Mouse (Mus musculus) midbrain, postnatal 0 days (tissue): ENCODE results near the gene Rrm1. TPM values are rescaled to one million over a fixed set of nuclear protein-coding genes. Genes with fewer than 3 reads are reported as not detected.
"Not testable (repeated sequence)": the region's sequence is repeated elsewhere in the genome, so short reads cannot be mapped to it uniquely, and the experiment has no call there.

Experiments
- ATAC-seq: fragments of 200-750 bp; cut with Nextera tagmentation; 2 replicates; pipeline ENCODE4 v1.8.0; 2017; ENCODE audit warnings: moderate number of reproducible peaks, mild to moderate bottlenecking, moderate TSS enrichment, moderate library complexity; ENCODE audit not compliant: low FRiP score
- DNase-seq: peaks from one replicate; pipeline ENCODE4 v3.0.0-alpha.2; 2015; ENCODE audit warnings: low spot score
- H3K27ac ChIP-seq: fragments of 300-500 bp; sonication (generic); 2 replicates; pipeline ENCODE4 v1.5.1; 2014; ENCODE audit warnings: low read depth, mild to moderate bottlenecking, low read length, mixed read lengths
- H3K27me3 ChIP-seq: fragments of 300-500 bp; sonication (generic); 2 replicates; pipeline ENCODE4 v1.6.1; 2014; ENCODE audit warnings: low read length, control low read depth, mixed read lengths; ENCODE audit not compliant: insufficient read depth
- H3K36me3 ChIP-seq: fragments of 300-500 bp; sonication (generic); 2 replicates; pipeline ENCODE4 v1.6.1; 2014; ENCODE audit warnings: low read length, control low read depth, mixed read lengths; ENCODE audit not compliant: insufficient read depth
- H3K4me1 ChIP-seq: fragments of 300-500 bp; sonication (generic); 2 replicates; pipeline ENCODE4 v1.6.1; 2014; ENCODE audit warnings: mild to moderate bottlenecking, control low read depth, antibody characterized with exemption, low read length, mixed read lengths; ENCODE audit not compliant: insufficient read depth
- H3K4me2 ChIP-seq: fragments of 300-500 bp; sonication (generic); 2 replicates; pipeline ENCODE4 v1.6.1; 2014; ENCODE audit warnings: low read depth, mild to moderate bottlenecking, low read length, mixed read lengths; ENCODE audit not compliant: poor library complexity, severe bottlenecking
- H3K4me3 ChIP-seq: fragments of 300-500 bp; sonication (generic); 2 replicates; pipeline ENCODE4 v1.5.1; 2014; ENCODE audit warnings: low read depth, mild to moderate bottlenecking, low read length, moderate library complexity
- H3K9ac ChIP-seq: fragments of 300-500 bp; sonication (generic); replicated peaks from 2 replicates; pipeline ENCODE4 v1.6.1; 2014; ENCODE audit warnings: mild to moderate bottlenecking, low read length, moderate library complexity, mixed read lengths; ENCODE audit not compliant: poor library complexity, severe bottlenecking
- H3K9me3 ChIP-seq: fragments of 300-500 bp; sonication (generic); 2 replicates; pipeline ENCODE4 v1.6.1; 2016; ENCODE audit warnings: low read length, control low read depth
- CTCF ChIP-seq: IDR thresholded peaks from 2 replicates; pipeline ENCODE4 v1.5.1; 2016; ENCODE audit warnings: antibody characterized with exemption, mild to moderate bottlenecking
- WGBS: fragments of 180-500 bp; shearing (Covaris S2); extraction: QIAGEN DNeasy Blood & Tissue Kit; methylation state at CpG from one replicate; pipeline ENCODE4 v1.1.7; 2014; 5-methylcytosine and 5-hydroxymethylcytosine counted together
- polyA plus RNA-seq: library from polyadenylated mRNA; unstranded; fragments of >200 nt; fragmentation: Nextera tagmentation; extraction: Ambion mirVana; gene quantifications from 2 replicates; pipeline ENCODE4 v1.2.1, GENCODE M21; 2015
- total RNA-seq: library from RNA; depleted of rRNA; stranded (reverse); fragments of >200 nt; gene quantifications from 2 replicates; pipeline ENCODE4 v1.2.3, GENCODE M21; 2014

Rrm1 gene
- total and polyA plus RNA-seq, 2 experiments from 2014 or later: 25.0 to 35.6 TPM

GRCm38 (mm10) chr7:102478926-102479325 is 37.4 kb downstream of the Rrm1 start:
- ATAC-seq: no peak
- WGBS: 86% methylated on average over 3 of the region's 3 CpGs
- Histone ChIP-seq H3K4me3 (no peak overlapping the region), H3K9ac (no peak overlapping the region), H3K36me3 (no peaks in the 10 kb centered on the region), H3K27me3 (no peaks in the 10 kb centered on the region), H3K4me2 (no peak overlapping the region), H3K9me3 (no peaks in the 10 kb centered on the region), H3K4me1 (no peaks in the 10 kb centered on the region), H3K27ac (no peak overlapping the region)
- TF ChIP-seq CTCF: no peak
- no peak for DNase-seq

DNA sequence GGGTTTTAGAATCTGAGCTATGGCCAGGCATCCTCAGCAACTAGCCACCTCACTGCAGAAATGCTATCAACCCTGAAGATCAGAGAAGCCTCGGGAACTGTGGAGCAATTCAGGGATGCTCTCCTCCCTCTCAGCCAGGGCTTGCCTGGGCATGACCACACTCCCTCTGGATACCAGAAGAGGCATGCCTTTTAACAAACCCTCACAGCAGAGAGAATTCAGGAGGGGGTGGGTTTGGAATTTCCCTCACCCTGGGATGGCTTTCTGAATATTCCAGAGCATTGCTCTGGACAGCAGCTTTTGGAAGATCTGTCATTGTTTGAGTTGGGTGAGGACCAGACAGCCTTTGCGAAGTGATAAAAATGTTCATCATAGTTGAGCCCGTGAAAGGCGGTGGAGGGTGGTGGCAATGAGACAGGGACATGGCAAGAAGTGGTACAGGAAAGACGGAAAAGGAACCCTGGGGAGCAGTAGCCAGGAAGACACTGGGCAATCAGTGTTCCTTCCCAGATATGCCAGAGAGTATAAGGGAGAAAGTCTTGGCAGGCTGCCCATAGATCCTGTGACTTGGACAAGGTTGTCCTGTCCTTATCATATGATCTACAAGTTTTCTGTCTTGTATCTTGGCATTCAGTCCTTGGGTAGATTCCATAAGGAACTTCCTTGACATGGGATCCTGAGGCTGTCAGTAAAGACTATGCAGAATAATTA is 38.0 kb downstream of the Rrm1 start:
- WGBS: 80% methylated on average over 5 of the region's 5 CpGs
- no peak for DNase-seq

GRCm38 (mm10) chr7:102480821-102481220 is 39.3 kb downstream of the Rrm1 start:
- no peak overlapping the region for H3K9ac ChIP-seq
- no peak for DNase-seq
- no peak for ATAC-seq
- 79% methylated on average over 4 of the region's 4 CpGs for WGBS
- no peak overlapping the region for H3K4me2 ChIP-seq
- H3K27me3 ChIP-seq: no peaks in the 10 kb centered on the region
- no peaks in the 10 kb centered on the region for H3K9me3 ChIP-seq
- no peak for TF ChIP-seq CTCF
- no peak overlapping the region for H3K27ac ChIP-seq
- H3K4me1 ChIP-seq: no peaks in the 10 kb centered on the region
- H3K4me3 ChIP-seq: no peak overlapping the region
- H3K36me3 ChIP-seq: no peaks in the 10 kb centered on the region

More for the DNA sequence above, 38.0 kb downstream of the Rrm1 start:
- H3K36me3 ChIP-seq: no peaks in the 10 kb centered on the region
- H3K4me1 ChIP-seq: no peaks in the 10 kb centered on the region
- H3K9ac ChIP-seq: no peak overlapping the region
- no peak for ATAC-seq
- no peak overlapping the region for H3K4me2 ChIP-seq
- H3K9me3 ChIP-seq: no peaks in the 10 kb centered on the region
- no peaks in the 10 kb centered on the region for H3K27me3 ChIP-seq
- H3K27ac ChIP-seq: no peak overlapping the region
- no peak overlapping the region for H3K4me3 ChIP-seq
- TF ChIP-seq CTCF: no peak

- H3K27ac ChIP-seq: no peak within 1 kb of the TSS
- no peaks in the 10 kb centered on the region for H3K4me1 ChIP-seq
- H3K36me3 ChIP-seq: no peaks in the 10 kb centered on the region
- ATAC-seq (no peak), DNase-seq (no peak)
- WGBS: 97% methylated on average over 4 of the region's 4 CpGs
- H3K27me3 ChIP-seq: no peaks in the 10 kb centered on the region
- H3K4me3 ChIP-seq: no peak within 1 kb of the TSS
- no peak for TF ChIP-seq CTCF
- H3K9me3 ChIP-seq: no peaks in the 10 kb centered on the region
- H3K4me2 ChIP-seq: no peak within 1 kb of the TSS
- no peak within 1 kb of the TSS for H3K9ac ChIP-seq
Observed at GRCm38 (mm10) chr7:102481579-102481978, 40.1 kb downstream of the Rrm1 start, which contains the start of gene Olfr543. Gene Olfr543, minus strand, starts transcription at chr7:102481679.

- no peaks in the 10 kb centered on the region for H3K27me3 ChIP-seq
- ATAC-seq: no peak
Observed at GRCm38 (mm10) chr7:102483665-102484064, 42.2 kb downstream of the Rrm1 start.

DNA sequence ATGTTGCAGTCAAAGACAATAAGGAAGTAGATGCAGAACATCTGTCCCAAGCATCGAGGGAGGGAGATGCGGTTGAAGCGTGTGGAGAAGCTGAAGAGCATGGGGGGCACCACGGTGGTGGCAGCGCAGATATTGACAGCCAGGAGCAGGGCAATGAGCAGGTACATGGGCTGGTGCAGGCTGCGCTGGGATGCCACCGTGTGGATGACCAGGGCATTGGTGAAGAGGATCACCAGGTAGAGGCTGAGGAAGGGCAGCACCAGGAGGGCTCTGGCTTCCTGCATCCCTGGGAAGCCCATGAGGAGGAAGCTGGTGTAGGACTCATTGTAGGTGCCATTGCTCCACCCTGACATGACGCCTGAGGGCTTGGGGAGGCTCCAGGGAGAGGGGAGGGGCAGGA is 43.3 kb downstream of the Rrm1 start:
- WGBS: 85% methylated on average over 7 of the region's 8 CpGs
- H3K27ac ChIP-seq, H3K27me3 ChIP-seq, H3K9me3 ChIP-seq, ATAC-seq, DNase-seq, H3K9ac ChIP-seq, H3K36me3 ChIP-seq, H3K4me3 ChIP-seq, H3K4me2 ChIP-seq, H3K4me1 ChIP-seq: not testable (repeated sequence)

More at GRCm38 (mm10) chr7:102483665-102484064, 42.2 kb downstream of the Rrm1 start:
- H3K4me1 ChIP-seq: no peaks in the 10 kb centered on the region
- no peaks in the 10 kb centered on the region for H3K36me3 ChIP-seq
- no peak overlapping the region for H3K9ac ChIP-seq
- DNase-seq: no peak
- no peaks in the 10 kb centered on the region for H3K9me3 ChIP-seq
- H3K4me3 ChIP-seq: no peak overlapping the region
- WGBS: 93% methylated on average over 2 of the region's 2 CpGs
- TF ChIP-seq CTCF: no peak
- H3K4me2 ChIP-seq: no peak overlapping the region
- H3K27ac ChIP-seq: no peak overlapping the region
